Mouse (Mus musculus) cerebral cortex, adult 2 months (tissue): Measurements from ENCODE around the gene Spin2-ps6.

Experiments used
- WGBS: fragments of 180-500 bp; shearing (Covaris S2); methylation state at CpG from one replicate; pipeline ENCODE4 v1.1.7; 2018; 5-methylcytosine and 5-hydroxymethylcytosine counted together

The Spin2-ps6 gene

DNA sequence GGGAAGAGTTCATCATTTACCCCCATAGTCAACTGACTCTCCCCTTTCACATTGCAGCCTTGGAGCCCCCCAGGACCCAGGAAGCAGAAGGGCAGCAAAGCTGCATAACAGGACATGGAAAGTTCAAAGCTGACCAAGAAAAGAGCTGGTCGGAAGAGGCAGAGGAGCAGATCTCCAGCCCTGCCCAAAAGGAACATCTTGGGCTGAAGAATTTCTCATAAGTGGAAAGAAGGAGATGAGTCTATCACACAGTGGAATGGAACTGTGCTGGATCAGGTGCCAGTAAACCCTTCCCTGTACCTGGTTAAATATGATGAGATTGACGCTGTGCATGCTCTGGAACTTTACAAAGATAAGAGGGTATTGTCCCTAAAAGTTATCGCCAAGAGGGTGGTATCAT, at the start of gene Spin2-ps6:
Spin2-ps6 (plus strand) TSS at position 301 of the 400 bp plus-strand sequence.
- WGBS = 89% methylated on average over 1 of the region's 3 CpGs
